Mouse (Mus musculus) lung, embryonic 14.5 days (tissue): ENCODE results near the gene Tmprss11f. TPM values are rescaled to one million over a fixed set of nuclear protein-coding genes. Genes with fewer than 3 reads are reported as not detected.
"Not testable (repeated sequence)": the region's sequence is repeated elsewhere in the genome, so short reads cannot be mapped to it uniquely, and the experiment has no call there.

ENCODE experiments used
- ATAC-seq: fragments of 200-750 bp; cut with Nextera tagmentation; 2 replicates; pipeline ENCODE4 v1.8.0; 2017; ENCODE audit warnings: mild to moderate bottlenecking, moderate TSS enrichment, moderate library complexity; ENCODE audit not compliant: insufficient read depth
- DNase-seq: peaks from one replicate; pipeline ENCODE4 v3.0.0-alpha.2; 2015
- H3K27ac ChIP-seq: fragments of 300-500 bp; sonication (generic); 2 replicates; pipeline ENCODE4 v1.5.1; 2014; ENCODE audit warnings: low read depth, mild to moderate bottlenecking, moderate library complexity
- H3K27me3 ChIP-seq: fragments of 300-500 bp; sonication (generic); 2 replicates; pipeline ENCODE4 v1.6.1; 2014; ENCODE audit warnings: low read length, control low read depth; ENCODE audit not compliant: insufficient read depth
- H3K36me3 ChIP-seq: fragments of 300-500 bp; sonication (generic); 2 replicates; pipeline ENCODE4 v1.6.1; 2014; ENCODE audit warnings: control low read depth; ENCODE audit not compliant: insufficient read depth
- H3K4me1 ChIP-seq: fragments of 300-500 bp; sonication (generic); 2 replicates; pipeline ENCODE4 v1.6.1; 2014; ENCODE audit warnings: antibody characterized with exemption, control low read depth; ENCODE audit not compliant: insufficient read depth
- H3K4me2 ChIP-seq: fragments of 300-500 bp; sonication (generic); 2 replicates; pipeline ENCODE4 v1.6.1; 2014; ENCODE audit warnings: mild to moderate bottlenecking
- H3K4me3 ChIP-seq: fragments of 300-500 bp; sonication (generic); 2 replicates; pipeline ENCODE4 v1.5.1; 2014; ENCODE audit warnings: low read depth, low read length
- H3K9ac ChIP-seq: fragments of 300-500 bp; sonication (generic); 2 replicates; pipeline ENCODE4 v1.6.1; 2014
- H3K9me3 ChIP-seq: fragments of 300-500 bp; sonication (generic); 2 replicates; pipeline ENCODE4 v1.6.1; 2016; ENCODE audit warnings: low read depth, low read length, control low read depth
- CTCF ChIP-seq: IDR thresholded peaks from 2 replicates; pipeline ENCODE4 v1.5.1; 2016; ENCODE audit warnings: antibody characterized with exemption, low read depth
- WGBS: fragments of 180-500 bp; shearing (Covaris S2); extraction: QIAGEN DNeasy Blood & Tissue Kit; methylation state at CpG from one replicate; pipeline ENCODE4 v1.1.7; 2014; 5-methylcytosine and 5-hydroxymethylcytosine counted together
- polyA plus RNA-seq: library from polyadenylated mRNA; unstranded; fragments of >200 nt; fragmentation: Nextera tagmentation; extraction: Ambion mirVana; gene quantifications from 2 replicates; pipeline ENCODE4 v1.2.1, GENCODE M21; 2014

The Tmprss11f gene
- polyA plus RNA-seq, 1 experiment from 2014 or later: not detected

DNA sequence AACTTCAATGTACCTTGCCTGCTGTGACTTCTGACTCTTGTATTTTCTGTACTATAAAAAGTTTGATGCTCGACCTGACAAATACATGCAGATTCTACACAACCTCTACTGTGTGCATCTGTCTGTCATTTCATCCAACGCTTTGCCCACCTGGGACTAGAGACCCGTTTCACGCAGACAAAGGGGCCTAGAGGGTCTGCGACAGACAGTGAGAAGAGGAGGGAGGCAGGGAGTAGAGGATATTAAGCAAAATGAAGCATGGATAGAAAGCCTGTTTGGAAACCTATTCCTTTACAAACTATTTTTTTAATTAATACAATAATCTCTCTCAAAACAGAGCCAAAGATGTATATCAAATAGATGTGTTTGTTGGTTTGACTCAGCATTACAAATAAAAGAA lies 50.2 kb downstream of the Tmprss11f start:
- no peaks in the 10 kb centered on the region for H3K27me3 ChIP-seq
- TF ChIP-seq CTCF: no peak
- no peak overlapping the region for H3K27ac ChIP-seq
- H3K4me3 ChIP-seq: no peak overlapping the region
- no peaks in the 10 kb centered on the region for H3K4me1 ChIP-seq
- H3K4me2 ChIP-seq: no peak overlapping the region
- ATAC-seq (no peak), DNase-seq (no peak)
- WGBS: 72% methylated on average over 5 of the region's 5 CpGs
- no peaks in the 10 kb centered on the region for H3K36me3 ChIP-seq
- no peaks in the 10 kb centered on the region for H3K9me3 ChIP-seq
- H3K9ac ChIP-seq: no peak overlapping the region

DNA sequence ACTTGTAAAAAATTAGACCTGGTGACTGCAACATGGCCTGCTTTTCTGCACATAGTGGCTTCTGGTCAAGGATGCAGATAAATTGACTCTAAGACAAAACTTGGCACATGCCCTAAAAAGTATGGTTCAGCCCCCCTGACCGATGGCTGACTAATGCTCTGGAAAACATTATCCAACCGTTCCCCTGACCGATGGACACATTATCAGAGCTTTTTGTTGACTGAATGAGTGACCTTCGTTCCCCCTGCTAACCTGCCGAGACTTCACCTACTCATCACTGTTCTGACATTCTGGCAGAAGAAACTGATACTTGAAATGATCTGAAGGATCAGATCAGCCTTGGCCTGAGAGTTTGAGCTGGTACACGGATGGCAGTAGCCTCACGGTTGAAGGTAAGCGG lies 53.5 kb downstream of the Tmprss11f start:
- not testable (repeated sequence) for H3K36me3 ChIP-seq, H3K4me2 ChIP-seq, H3K4me3 ChIP-seq, H3K4me1 ChIP-seq, H3K27me3 ChIP-seq, DNase-seq, ATAC-seq, H3K9me3 ChIP-seq, H3K9ac ChIP-seq, H3K27ac ChIP-seq
- WGBS: 79% methylated on average over 8 of the region's 8 CpGs

DNA sequence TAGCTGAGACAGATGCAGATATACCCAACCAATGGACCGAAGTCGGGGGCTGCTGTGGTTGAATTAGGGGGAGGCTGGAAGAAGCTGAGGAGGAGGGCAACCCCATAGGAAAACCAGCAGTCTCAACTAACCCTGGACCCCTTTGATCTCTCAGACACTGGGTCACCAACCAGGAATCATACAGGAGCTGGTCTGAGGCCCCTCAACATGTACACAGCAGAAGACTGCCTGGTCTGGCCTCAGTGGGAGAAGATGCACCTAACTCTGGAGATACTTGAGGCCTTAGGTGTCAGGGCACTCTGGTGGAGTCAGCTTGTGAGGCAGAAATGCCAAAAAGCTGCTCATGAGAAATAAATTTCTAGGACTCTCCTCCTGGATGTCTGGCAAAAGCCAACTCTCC lies 85.5 kb downstream of the Tmprss11f start:
- no peaks in the 10 kb centered on the region for H3K4me1 ChIP-seq
- TF ChIP-seq CTCF: no peak
- DNase-seq: no peak
- no peaks in the 10 kb centered on the region for H3K27me3 ChIP-seq
- WGBS: 88% methylated on average over 2 of the region's 2 CpGs
- no peak overlapping the region for H3K4me2 ChIP-seq
- H3K9me3 ChIP-seq: no peaks in the 10 kb centered on the region
- no peak overlapping the region for H3K4me3 ChIP-seq
- no peak overlapping the region for H3K27ac ChIP-seq
- H3K36me3 ChIP-seq: no peaks in the 10 kb centered on the region
- H3K9ac ChIP-seq: no peak overlapping the region
- ATAC-seq: no peak

DNA sequence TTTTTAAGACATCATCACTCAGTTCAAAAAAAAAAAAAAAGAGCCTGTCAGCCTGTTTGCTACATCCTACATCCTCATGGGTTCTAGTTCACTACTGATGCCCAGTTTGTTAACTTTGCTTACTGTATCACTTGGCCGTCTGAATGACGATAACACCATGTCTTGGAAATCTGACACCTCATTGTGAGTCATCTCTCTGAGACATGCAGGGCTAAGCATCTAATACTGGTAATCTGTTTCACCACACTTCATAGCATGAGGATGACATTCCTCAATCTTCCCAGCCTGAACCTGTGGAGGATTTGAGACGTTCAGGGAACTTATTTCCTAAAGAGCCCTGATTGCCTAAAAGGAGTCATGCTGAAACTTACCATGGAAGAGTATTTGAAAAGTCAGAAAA lies 91.6 kb downstream of the Tmprss11f start:
- no peak for TF ChIP-seq CTCF
- WGBS: 37% methylated on average over 3 of the region's 3 CpGs
- ATAC-seq: no peak

DNA sequence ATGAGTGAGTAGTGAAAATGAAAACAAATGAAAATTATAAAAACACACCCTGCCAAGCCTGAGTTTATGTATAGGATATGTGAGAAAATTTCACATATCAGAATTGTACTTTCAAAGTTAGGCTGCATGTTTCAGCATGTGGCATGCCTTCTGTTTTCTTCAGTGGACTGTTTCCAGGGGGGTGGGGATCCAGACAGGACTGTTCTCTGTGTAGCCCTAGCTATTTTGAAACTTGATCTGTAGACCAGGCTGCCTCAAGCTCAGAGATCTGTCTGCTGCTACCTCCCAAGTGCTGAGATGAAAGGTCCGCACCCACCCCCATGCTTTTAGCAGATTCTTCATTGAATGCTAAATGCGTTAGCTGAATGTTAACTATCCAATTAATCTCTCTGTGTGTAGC lies 103.5 kb downstream of the Tmprss11f start:
- H3K4me2 ChIP-seq: no peak overlapping the region
- no peak for DNase-seq
- H3K9me3 ChIP-seq: no peaks in the 10 kb centered on the region
- H3K36me3 ChIP-seq: no peaks in the 10 kb centered on the region
- ATAC-seq: no peak
- no peak overlapping the region for H3K27ac ChIP-seq
- 47% methylated on average over 2 of the region's 2 CpGs for WGBS
- no peaks in the 10 kb centered on the region for H3K4me1 ChIP-seq
- TF ChIP-seq CTCF: no peak
- no peaks in the 10 kb centered on the region for H3K27me3 ChIP-seq
- H3K9ac ChIP-seq: no peak overlapping the region
- no peak overlapping the region for H3K4me3 ChIP-seq

More for the DNA sequence above, 91.6 kb downstream of the Tmprss11f start:
- Histone ChIP-seq H3K27ac (no peak overlapping the region), H3K27me3 (no peaks in the 10 kb centered on the region), H3K36me3 (no peaks in the 10 kb centered on the region), H3K4me3 (no peak overlapping the region), H3K9me3 (no peaks in the 10 kb centered on the region), H3K4me2 (no peak overlapping the region), H3K4me1 (no peaks in the 10 kb centered on the region), H3K9ac (no peak overlapping the region)
- DNase-seq: no peak

DNA sequence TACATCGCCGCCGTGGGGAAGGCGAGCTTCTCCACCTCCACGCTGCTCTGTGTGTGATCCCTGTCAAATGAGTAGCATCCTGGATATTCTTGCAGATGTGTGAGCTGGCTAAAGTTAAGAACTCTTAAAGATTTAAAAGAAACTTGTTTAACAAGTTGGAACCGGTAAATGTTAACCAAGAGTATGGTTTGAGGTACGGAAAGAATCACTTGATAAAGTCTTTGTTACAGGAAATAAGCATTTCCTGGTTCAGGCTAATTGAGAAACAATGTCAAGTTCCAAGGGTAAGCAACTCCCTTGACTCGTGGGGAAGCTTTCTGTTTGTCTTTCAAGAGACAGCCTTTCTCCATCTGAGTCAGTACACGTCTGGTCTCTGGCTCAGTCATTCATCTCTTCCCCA lies 113.7 kb downstream of the Tmprss11f start, which contains the start of gene Tmprss11g:
Gene Tmprss11g (minus strand): TSS at position 101 of the 400 bp plus-strand sequence.
- Histone ChIP-seq H3K27me3 (no peaks in the 10 kb centered on the region), H3K4me2 (no peak within 1 kb of the TSS), H3K4me3 (no peak within 1 kb of the TSS), H3K36me3 (no peaks in the 10 kb centered on the region), H3K9ac (no peak within 1 kb of the TSS), H3K27ac (no peak within 1 kb of the TSS), H3K9me3 (no peaks in the 10 kb centered on the region), H3K4me1 (no peaks in the 10 kb centered on the region)
- 70% methylated on average over 9 of the region's 9 CpGs for WGBS
- no peak for DNase-seq
- no peak for TF ChIP-seq CTCF
- no peak for ATAC-seq

DNA sequence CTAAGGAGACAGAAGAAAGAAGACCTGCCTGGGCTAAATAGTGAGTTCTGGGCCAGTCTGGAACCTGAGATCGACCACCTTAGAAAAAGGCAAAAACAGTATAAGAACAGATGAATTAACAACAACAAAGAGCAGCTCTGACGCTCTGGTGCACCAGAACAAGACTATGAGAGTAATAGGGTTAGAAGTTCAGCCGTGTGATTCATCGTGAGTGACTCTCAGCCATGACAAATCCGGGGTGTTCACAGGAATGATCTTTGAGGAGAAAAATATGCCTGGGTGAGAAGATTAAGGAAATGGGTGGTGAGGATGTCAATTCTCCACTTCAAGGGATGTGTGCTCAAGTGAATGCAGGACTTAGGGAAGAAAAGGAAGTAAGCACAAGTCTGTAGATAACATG lies 120.7 kb downstream of the Tmprss11f start:
- WGBS: 67% methylated on average over 5 of the region's 5 CpGs
- Histone ChIP-seq H3K36me3 (no peaks in the 10 kb centered on the region), H3K4me3 (no peak overlapping the region), H3K9ac (no peak overlapping the region), H3K27me3 (no peaks in the 10 kb centered on the region), H3K9me3 (no peaks in the 10 kb centered on the region), H3K4me2 (no peak overlapping the region), H3K4me1 (no peaks in the 10 kb centered on the region), H3K27ac (no peak overlapping the region)
- TF ChIP-seq CTCF: no peak
- ATAC-seq (no peak), DNase-seq (no peak)

DNA sequence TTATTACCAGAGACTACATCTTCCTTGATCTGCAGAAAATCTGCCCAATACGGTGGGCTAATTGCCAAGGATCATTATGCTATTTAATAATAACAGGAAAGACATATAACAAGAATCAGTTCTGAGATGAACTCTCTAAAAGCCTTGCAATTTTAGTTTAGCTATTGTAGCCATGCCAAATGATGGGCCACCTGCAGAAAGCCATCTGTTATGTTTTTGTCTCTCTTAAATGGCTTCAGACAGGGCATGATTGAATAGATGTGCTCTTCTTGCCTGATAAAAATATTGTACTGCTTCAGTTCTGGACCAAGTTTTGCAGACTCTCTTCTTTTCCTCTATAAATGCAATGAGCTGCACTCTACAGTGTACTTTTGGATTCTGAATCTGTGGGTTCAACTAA lies 138.8 kb downstream of the Tmprss11f start:
- no peak overlapping the region for H3K9ac ChIP-seq
- H3K4me1 ChIP-seq: no peaks in the 10 kb centered on the region
- no peak overlapping the region for H3K4me2 ChIP-seq
- H3K27ac ChIP-seq: no peak overlapping the region
- H3K27me3 ChIP-seq: no peaks in the 10 kb centered on the region
- DNase-seq (no peak), ATAC-seq (no peak)
- H3K9me3 ChIP-seq: no peaks in the 10 kb centered on the region
- WGBS: 65% methylated on average over 1 of the region's 1 CpGs
- TF ChIP-seq CTCF: no peak
- no peaks in the 10 kb centered on the region for H3K36me3 ChIP-seq
- no peak overlapping the region for H3K4me3 ChIP-seq
